Mouse (Mus musculus) hindbrain, postnatal 0 days (tissue): ENCODE measurements around the gene Ctla4. TPM values are rescaled to one million over a fixed set of nuclear protein-coding genes. Genes with fewer than 3 reads are reported as not detected.

Source experiments
- ATAC-seq: fragments of 200-750 bp; cut with Nextera tagmentation; 2 replicates; pipeline ENCODE4 v1.8.0; 2017; ENCODE audit warnings: mild to moderate bottlenecking, moderate TSS enrichment, moderate library complexity
- DNase-seq: peaks from one replicate; pipeline ENCODE4 v3.0.0-alpha.2; 2015; ENCODE audit warnings: low spot score
- H3K27ac ChIP-seq: fragments of 300-500 bp; sonication (generic); 2 replicates; pipeline ENCODE4 v1.5.1; 2014; ENCODE audit warnings: mild to moderate bottlenecking
- H3K27me3 ChIP-seq: fragments of 300-500 bp; sonication (generic); 2 replicates; pipeline ENCODE4 v1.6.1; 2014; ENCODE audit warnings: low read length, mixed read lengths; ENCODE audit not compliant: insufficient read depth
- H3K36me3 ChIP-seq: fragments of 300-500 bp; sonication (generic); 2 replicates; pipeline ENCODE4 v1.6.1; 2014; ENCODE audit warnings: low read length, mixed read lengths; ENCODE audit not compliant: insufficient read depth
- H3K4me1 ChIP-seq: fragments of 300-500 bp; sonication (generic); 2 replicates; pipeline ENCODE4 v1.6.1; 2014; ENCODE audit warnings: antibody characterized with exemption, low read length, mixed read lengths; ENCODE audit not compliant: insufficient read depth
- H3K4me2 ChIP-seq: fragments of 300-500 bp; sonication (generic); 2 replicates; pipeline ENCODE4 v1.6.1; 2014; ENCODE audit warnings: low read depth, mild to moderate bottlenecking, low read length, moderate library complexity, mixed read lengths
- H3K4me3 ChIP-seq: fragments of 300-500 bp; sonication (generic); 2 replicates; pipeline ENCODE4 v1.5.1; 2014; ENCODE audit warnings: low read length
- H3K9ac ChIP-seq: fragments of 300-500 bp; sonication (generic); replicated peaks from 2 replicates; pipeline ENCODE4 v1.6.1; 2014; ENCODE audit warnings: mild to moderate bottlenecking, low read length, moderate library complexity, mixed read lengths
- H3K9me3 ChIP-seq: fragments of 300-500 bp; sonication (generic); 2 replicates; pipeline ENCODE4 v1.6.1; 2016; ENCODE audit warnings: low read length, mixed read lengths
- CTCF ChIP-seq: IDR thresholded peaks from 2 replicates; pipeline ENCODE4 v1.5.1; 2016; ENCODE audit warnings: antibody characterized with exemption, control low read depth, low read depth
- WGBS: fragments of 180-500 bp; shearing (Covaris S2); extraction: QIAGEN DNeasy Blood & Tissue Kit; methylation state at CpG from one replicate; pipeline ENCODE4 v1.1.7; 2014; 5-methylcytosine and 5-hydroxymethylcytosine counted together
- polyA plus RNA-seq: library from polyadenylated mRNA; unstranded; fragments of >200 nt; fragmentation: Nextera tagmentation; extraction: Ambion mirVana; gene quantifications from 2 replicates; pipeline ENCODE4 v1.2.1, GENCODE M21; 2015
- total RNA-seq: library from RNA; depleted of rRNA; stranded (reverse); fragments of >200 nt; gene quantifications from 2 replicates; pipeline ENCODE4 v1.2.3, GENCODE M21; 2014

The Ctla4 gene
- total and polyA plus RNA-seq, 2 experiments from 2014 or later = not detected

DNA sequence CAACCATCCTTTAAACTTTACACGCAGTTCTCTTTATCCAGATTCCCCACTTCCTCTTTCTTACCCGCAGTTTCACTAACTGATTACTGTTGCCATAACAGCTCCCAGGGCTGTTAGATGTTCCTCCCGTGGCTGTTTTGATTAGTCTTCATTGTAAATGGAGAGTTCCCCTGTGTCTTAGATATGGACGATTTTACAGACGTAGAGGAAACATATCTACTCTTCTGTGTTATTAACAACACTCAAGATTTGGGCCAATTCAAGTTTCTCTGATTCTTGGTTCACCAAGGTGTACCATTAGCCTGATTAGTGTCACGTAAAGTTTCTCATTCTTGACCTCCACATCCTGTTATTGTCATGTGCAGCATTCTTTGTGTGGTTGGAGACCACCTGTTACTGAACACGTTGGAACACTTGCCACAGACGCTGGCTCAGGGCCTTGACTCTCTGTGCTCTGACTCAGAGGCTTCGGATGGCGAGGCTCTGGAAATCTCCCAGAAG, 29.5 kb downstream of the Ctla4 start:
- TF ChIP-seq CTCF = no peak
- no peak for ATAC-seq
- no peaks in the 10 kb centered on the region for H3K36me3 ChIP-seq
- H3K9me3 ChIP-seq = no peaks in the 10 kb centered on the region
- no peak overlapping the region for H3K4me3 ChIP-seq
- no peaks in the 10 kb centered on the region for H3K4me1 ChIP-seq
- no peak overlapping the region for H3K27ac ChIP-seq
- no peak overlapping the region for H3K4me2 ChIP-seq
- 64% methylated on average over 10 of the region's 10 CpGs for WGBS
- DNase-seq = no peak
- H3K9ac ChIP-seq = no peak overlapping the region
- no peaks in the 10 kb centered on the region for H3K27me3 ChIP-seq

DNA sequence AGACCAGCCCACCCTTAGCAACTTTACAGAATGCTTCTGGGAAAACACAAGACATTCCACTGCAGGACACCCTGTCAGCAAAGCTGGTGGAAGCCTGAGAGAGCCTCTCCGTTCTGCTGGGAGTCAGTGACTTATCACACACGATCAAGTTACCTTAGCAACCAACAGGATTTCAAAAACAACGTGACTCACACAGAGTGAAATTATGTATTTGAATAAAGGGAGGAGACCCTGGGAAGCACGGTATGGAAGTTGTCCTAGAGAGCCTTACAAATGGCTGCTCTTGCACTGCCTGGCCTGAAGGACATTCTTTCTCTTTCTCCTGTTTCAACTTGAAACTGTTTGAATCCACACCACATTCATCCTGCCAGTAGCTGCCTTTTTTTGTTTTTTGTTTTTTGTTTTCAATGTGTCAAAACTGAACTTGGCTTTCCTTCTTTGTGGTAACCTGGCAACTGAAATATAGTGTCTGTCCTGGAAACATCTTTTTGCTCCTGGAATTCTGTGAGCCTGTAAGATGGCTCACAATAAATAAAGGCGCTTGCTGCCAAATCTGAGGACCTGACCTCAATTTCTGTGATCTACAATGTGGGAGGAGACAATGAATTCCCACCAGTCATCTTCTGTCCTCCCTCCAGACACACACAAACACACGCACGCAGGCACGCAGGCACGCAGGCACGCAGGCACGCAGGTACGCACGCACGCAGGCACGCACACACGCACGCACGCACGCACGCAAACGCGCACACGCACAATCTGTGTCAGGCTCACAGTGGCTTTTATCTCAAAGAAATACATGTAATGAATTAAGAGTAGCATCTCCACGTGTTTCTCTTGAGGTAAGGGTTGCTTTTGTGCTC, 33.9 kb downstream of the Ctla4 start:
- WGBS = 64% methylated on average over 24 of the region's 24 CpGs
- peak; percentile 78 for ATAC-seq
- H3K27ac ChIP-seq = peak overlapping the region; percentile 0; the same call in 1 of the 2 replicates

GRCm38 (mm10) chr1:60929036-60929435, 42.2 kb downstream of the Ctla4 start:
- ATAC-seq = no peak
- no peaks in the 10 kb centered on the region for H3K27me3 ChIP-seq
- H3K27ac ChIP-seq = no peak overlapping the region
- no peak for TF ChIP-seq CTCF
- no peaks in the 10 kb centered on the region for H3K4me1 ChIP-seq
- H3K36me3 ChIP-seq = no peaks in the 10 kb centered on the region
- no peak overlapping the region for H3K9ac ChIP-seq
- 98% methylated on average over 3 of the region's 3 CpGs for WGBS
- no peak overlapping the region for H3K4me2 ChIP-seq
- no peak overlapping the region for H3K4me3 ChIP-seq
- no peaks in the 10 kb centered on the region for H3K9me3 ChIP-seq
- no peak for DNase-seq

More for the DNA sequence above, 33.9 kb downstream of the Ctla4 start:
- DNase-seq = peak; percentile 52
- no peaks in the 10 kb centered on the region for H3K9me3 ChIP-seq
- H3K4me3 ChIP-seq = no peak overlapping the region
- H3K27me3 ChIP-seq = no peaks in the 10 kb centered on the region
- no peak overlapping the region for H3K9ac ChIP-seq
- H3K4me2 ChIP-seq = no peak overlapping the region
- no peaks in the 10 kb centered on the region for H3K36me3 ChIP-seq
- no peak for TF ChIP-seq CTCF
- H3K4me1 ChIP-seq = no peaks in the 10 kb centered on the region

DNA sequence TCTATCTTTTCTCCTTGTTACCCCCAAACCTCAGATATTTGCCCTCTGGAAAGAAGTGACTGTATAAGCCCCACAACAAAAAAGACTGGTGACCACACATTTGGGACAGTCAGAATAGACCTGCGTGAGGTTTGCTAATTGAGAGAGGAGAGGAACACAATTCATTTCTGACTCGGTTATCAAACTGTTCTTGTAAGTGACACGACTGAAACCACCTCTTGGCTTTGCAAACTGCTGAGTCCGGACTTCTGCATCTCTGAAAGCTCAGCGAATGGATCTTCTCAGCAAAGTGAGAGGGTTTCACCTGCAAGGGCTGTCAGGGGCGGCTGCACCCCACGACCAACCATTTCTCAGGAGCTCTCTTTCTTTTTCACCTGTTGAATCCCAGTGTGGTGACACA, 43.6 kb downstream of the Ctla4 start:
- no peak overlapping the region for H3K9ac ChIP-seq
- H3K4me1 ChIP-seq = no peaks in the 10 kb centered on the region
- H3K9me3 ChIP-seq = no peaks in the 10 kb centered on the region
- H3K4me3 ChIP-seq = no peak overlapping the region
- no peaks in the 10 kb centered on the region for H3K27me3 ChIP-seq
- WGBS = 82% methylated on average over 7 of the region's 7 CpGs
- ATAC-seq (no peak), DNase-seq (no peak)
- H3K36me3 ChIP-seq = no peaks in the 10 kb centered on the region
- no peak overlapping the region for H3K4me2 ChIP-seq
- TF ChIP-seq CTCF = no peak
- no peak overlapping the region for H3K27ac ChIP-seq

GRCm38 (mm10) chr1:60935968-60936581, 49.3 kb downstream of the Ctla4 start:
- Histone ChIP-seq H3K4me2 (0 out of 2 replicates have a peak overlapping the region, but pooled peaks have one; percentile 3), H3K36me3 (no peaks in the 10 kb centered on the region), H3K27ac (peak overlapping the region; percentile 2; the same call in 1 of the 2 replicates), H3K27me3 (no peaks in the 10 kb centered on the region), H3K4me1 (no peaks in the 10 kb centered on the region), H3K9me3 (no peaks in the 10 kb centered on the region), H3K4me3 (no peak overlapping the region), H3K9ac (no peak overlapping the region)
- 32% methylated on average over 8 of the region's 8 CpGs for WGBS
- no peak for TF ChIP-seq CTCF
- DNase-seq = peak; percentile 56
- ATAC-seq = peak; percentile 81

DNA sequence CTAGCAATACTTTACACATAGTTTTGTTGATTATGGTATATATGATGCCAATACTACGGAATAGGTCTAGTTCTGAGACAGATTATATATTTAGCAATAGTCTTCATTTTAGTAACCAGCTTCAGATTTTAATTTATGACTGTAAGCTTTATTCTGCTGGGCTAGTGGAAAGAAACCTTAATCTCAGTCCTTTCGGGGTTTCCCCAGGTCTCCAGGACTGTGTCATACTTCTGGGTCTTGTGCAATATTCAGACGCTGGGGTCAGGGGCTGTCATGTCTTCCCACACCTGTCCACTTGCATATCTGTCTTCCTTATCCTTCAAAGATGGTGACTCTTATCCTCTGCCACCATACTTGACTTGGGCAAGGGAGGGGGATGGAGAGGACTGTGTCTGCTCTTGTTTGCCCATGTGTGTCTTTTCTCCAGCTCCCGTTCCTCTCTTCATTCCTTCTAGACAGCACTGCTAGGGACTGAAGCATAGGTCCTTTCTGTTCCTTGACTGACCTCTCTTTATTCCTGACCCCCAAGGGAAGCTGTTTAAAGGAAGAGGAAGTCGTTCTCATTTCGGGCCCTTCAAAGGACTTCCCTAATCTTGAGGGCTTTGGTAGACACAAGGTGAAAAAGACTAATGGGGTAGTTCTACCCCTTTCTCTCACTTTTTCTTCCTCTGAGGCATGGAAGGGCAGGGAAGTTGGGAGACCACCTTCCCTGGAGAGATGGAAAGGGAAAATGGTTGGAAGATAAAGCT, 50.3 kb downstream of the Ctla4 start:
- Histone ChIP-seq H3K27ac (no peak overlapping the region), H3K4me1 (no peaks in the 10 kb centered on the region), H3K36me3 (no peaks in the 10 kb centered on the region), H3K4me3 (no peak overlapping the region), H3K27me3 (no peaks in the 10 kb centered on the region), H3K4me2 (no peak overlapping the region), H3K9ac (no peak overlapping the region), H3K9me3 (no peaks in the 10 kb centered on the region)
- TF ChIP-seq CTCF = no peak
- ATAC-seq (no peak), DNase-seq (no peak)
- 86% methylated on average over 6 of the region's 6 CpGs for WGBS
